Mouse (Mus musculus): ENCODE data around the gene Entpd2. TPM values are rescaled to one million over a fixed set of nuclear protein-coding genes. Genes with fewer than 3 reads are reported as not detected.

Entpd2 gene
- polyA plus RNA-seq, 1 experiment, result 5.0 TPM

GRCm38 (mm10) chr2:25391266-25391665, 4.4 kb upstream of the Entpd2 start:
- TF ChIP-seq POLR2A (IDR thresholded peaks at IDR 0.05; ENCODE audit: low read depth, low read length) (no peak), CTCF (IDR thresholded peaks at IDR 0.05; ENCODE audit: extremely low read depth, insufficient read depth, insufficient read length, insufficient replicate concordance) (no peak)
- Histone ChIP-seq H3K4me1 (ENCODE audit: control insufficient read depth, insufficient read depth, insufficient read length) (0 out of 2 replicates have a peak, but pooled peaks cover 4% of the 10 kb centered on the region), H3K4me3 (ENCODE audit: extremely low read depth, insufficient read depth, insufficient read length) (no peak overlapping the region), H3K27ac (ENCODE audit: insufficient read depth, low read length) (no peak overlapping the region), H3K27me3 (ENCODE audit: control insufficient read depth, insufficient read depth, low read length) (peaks cover 10% of the 10 kb centered on the region; the same call in 1 of the 2 replicates), H3K36me3 (ENCODE audit: control insufficient read depth, insufficient read depth, low read length) (no peaks in the 10 kb centered on the region)
- no peak for DNase-seq (ENCODE audit: low read depth in 1 of 2, low spot score in 2 of 2)
- WGBS, result 76% methylated on average over 5 of the region's 5 CpGs

GRCm38 (mm10) chr2:25394281-25395221, 1.1 kb upstream of the Entpd2 start:
- Histone ChIP-seq H3K27ac (ENCODE audit: insufficient read depth, low read length) (no peak overlapping the region), H3K4me1 (ENCODE audit: control insufficient read depth, insufficient read depth, insufficient read length) (0 out of 2 replicates have a peak, but pooled peaks cover 4% of the 10 kb centered on the region), H3K27me3 (ENCODE audit: control insufficient read depth, insufficient read depth, low read length) (peaks cover 12% of the 10 kb centered on the region; the same call in 1 of the 2 replicates), H3K4me3 (ENCODE audit: extremely low read depth, insufficient read depth, insufficient read length) (no peak overlapping the region), H3K36me3 (ENCODE audit: control insufficient read depth, insufficient read depth, low read length) (no peaks in the 10 kb centered on the region)
- no peak for TF ChIP-seq CTCF (IDR thresholded peaks at IDR 0.05; ENCODE audit: extremely low read depth, insufficient read depth, insufficient read length, insufficient replicate concordance)
- TF ChIP-seq POLR2A (IDR thresholded peaks at IDR 0.05; ENCODE audit: low read depth, low read length), result no peak
- no peak for DNase-seq (ENCODE audit: low read depth in 1 of 2, low spot score in 2 of 2)
- 60% methylated on average over 3 of the region's 3 CpGs for WGBS

GRCm38 (mm10) chr2:25396597-25396983, 916 bp downstream of the Entpd2 start:
- Histone ChIP-seq H3K4me3 (ENCODE audit: extremely low read depth, insufficient read depth, insufficient read length) (no peak overlapping the region), H3K4me1 (ENCODE audit: control insufficient read depth, insufficient read depth, insufficient read length) (0 out of 2 replicates have a peak, but pooled peaks cover 4% of the 10 kb centered on the region), H3K27ac (ENCODE audit: insufficient read depth, low read length) (no peak overlapping the region), H3K27me3 (ENCODE audit: control insufficient read depth, insufficient read depth, low read length) (peaks cover 16% of the 10 kb centered on the region), H3K36me3 (ENCODE audit: control insufficient read depth, insufficient read depth, low read length) (no peaks in the 10 kb centered on the region)
- DNase-seq (ENCODE audit: low read depth in 1 of 2, low spot score in 2 of 2), result no peak
- 49% methylated on average over 3 of the region's 3 CpGs for WGBS
- TF ChIP-seq POLR2A (IDR thresholded peaks at IDR 0.05; ENCODE audit: low read depth, low read length) (no peak), CTCF (IDR thresholded peaks at IDR 0.05; ENCODE audit: extremely low read depth, insufficient read depth, insufficient read length, insufficient replicate concordance) (no peak)

GRCm38 (mm10) chr2:25397010-25397409, 1.3 kb downstream of the Entpd2 start:
- WGBS, result 62% methylated on average over 1 of the region's 1 CpGs
- TF ChIP-seq POLR2A (IDR thresholded peaks at IDR 0.05; ENCODE audit: low read depth, low read length) (no peak), CTCF (IDR thresholded peaks at IDR 0.05; ENCODE audit: extremely low read depth, insufficient read depth, insufficient read length, insufficient replicate concordance) (no peak)
- H3K4me1 ChIP-seq (ENCODE audit: control insufficient read depth, insufficient read depth, insufficient read length), result 0 out of 2 replicates have a peak, but pooled peaks cover 4% of the 10 kb centered on the region
- H3K36me3 ChIP-seq (ENCODE audit: control insufficient read depth, insufficient read depth, low read length), result no peaks in the 10 kb centered on the region
- no peak overlapping the region for H3K4me3 ChIP-seq (ENCODE audit: extremely low read depth, insufficient read depth, insufficient read length)
- DNase-seq (ENCODE audit: low read depth in 1 of 2, low spot score in 2 of 2), result no peak
- H3K27ac ChIP-seq (ENCODE audit: insufficient read depth, low read length), result no peak overlapping the region
- peaks cover 16% of the 10 kb centered on the region for H3K27me3 ChIP-seq (ENCODE audit: control insufficient read depth, insufficient read depth, low read length)

GRCm38 (mm10) chr2:25398065-25398464, 2.4 kb downstream of the Entpd2 start:
- no peak for TF ChIP-seq POLR2A (IDR thresholded peaks at IDR 0.05; ENCODE audit: low read depth, low read length)
- Histone ChIP-seq H3K4me3 (ENCODE audit: extremely low read depth, insufficient read depth, insufficient read length) (no peak overlapping the region), H3K36me3 (ENCODE audit: control insufficient read depth, insufficient read depth, low read length) (no peaks in the 10 kb centered on the region), H3K27ac (ENCODE audit: insufficient read depth, low read length) (no peak overlapping the region), H3K4me1 (ENCODE audit: control insufficient read depth, insufficient read depth, insufficient read length) (peaks cover 7% of the 10 kb centered on the region; the same call in 1 of the 2 replicates), H3K27me3 (ENCODE audit: control insufficient read depth, insufficient read depth, low read length) (peaks cover 19% of the 10 kb centered on the region)
- no peak for DNase-seq (ENCODE audit: low read depth in 1 of 2, low spot score in 2 of 2)
- WGBS, result 91% methylated on average over 7 of the region's 7 CpGs

GRCm38 (mm10) chr2:25399051-25399450, 3.4 kb downstream of the Entpd2 start, which contains the start of gene Npdc1:
Gene Npdc1, plus strand, starts transcription at chr2:25399351.
- DNase-seq (ENCODE audit: low read depth in 1 of 2, low spot score in 2 of 2), result no peak
- 67% methylated on average over 8 of the region's 8 CpGs for WGBS
- H3K27ac ChIP-seq (ENCODE audit: insufficient read depth, low read length), result no peak within 1 kb of the TSS

More at GRCm38 (mm10) chr2:25399051-25399450, 3.4 kb downstream of the Entpd2 start, which contains the start of gene Npdc1:
- H3K27me3 ChIP-seq (ENCODE audit: control insufficient read depth, insufficient read depth, low read length), result peaks cover 20% of the 10 kb centered on the region
- no peaks in the 10 kb centered on the region for H3K36me3 ChIP-seq (ENCODE audit: control insufficient read depth, insufficient read depth, low read length)
- peaks cover 10% of the 10 kb centered on the region; the same call in 1 of the 2 replicates for H3K4me1 ChIP-seq (ENCODE audit: control insufficient read depth, insufficient read depth, insufficient read length)
- TF ChIP-seq POLR2A (IDR thresholded peaks at IDR 0.05; ENCODE audit: low read depth, low read length) (no peak), CTCF (IDR thresholded peaks at IDR 0.05; ENCODE audit: extremely low read depth, insufficient read depth, insufficient read length, insufficient replicate concordance) (no peak)
- no peak within 1 kb of the TSS for H3K4me3 ChIP-seq (ENCODE audit: extremely low read depth, insufficient read depth, insufficient read length)

All from spleen, adult 2 months (tissue).